Mouse (Mus musculus): ENCODE results near the gene Adamts20. TPM values are rescaled to one million over a fixed set of nuclear protein-coding genes. Genes with fewer than 3 reads are reported as not detected.
"Not testable (repeated sequence)": the region's sequence is repeated elsewhere in the genome, so short reads cannot be mapped to it uniquely, and the experiment has no call there.

Gene Adamts20
- polyA plus RNA-seq, 1 experiment from 2014 or later: 1.3 TPM

GRCm38 (mm10) chr15:94417216-94418155, 47.7 kb downstream of the Adamts20 start:
- Histone ChIP-seq H3K4me1 (replicated peaks) (no peaks in the 10 kb centered on the region), H3K4me3 (no peak overlapping the region), H3K9me3 (replicated peaks) (no peaks in the 10 kb centered on the region), H3K27me3 (replicated peaks) (no peaks in the 10 kb centered on the region), H3K9ac (no peak overlapping the region), H3K27ac (ENCODE audit: poor library complexity, severe bottlenecking) (no peak overlapping the region), H3K4me2 (no peak overlapping the region), H3K36me3 (no peaks in the 10 kb centered on the region)
- ATAC-seq (ENCODE audit: insufficient number of reproducible peaks, low FRiP score): no peak
- 73% methylated on average over 18 of the region's 18 CpGs for WGBS

GRCm38 (mm10) chr15:94409832-94410231, 55.4 kb downstream of the Adamts20 start:
- Histone ChIP-seq H3K9me3 (replicated peaks) (no peaks in the 10 kb centered on the region), H3K4me1 (replicated peaks) (no peaks in the 10 kb centered on the region), H3K9ac (no peak overlapping the region), H3K36me3 (no peaks in the 10 kb centered on the region), H3K4me2 (no peak overlapping the region), H3K27ac (ENCODE audit: poor library complexity, severe bottlenecking) (no peak overlapping the region), H3K27me3 (replicated peaks) (peaks cover 22% of the 10 kb centered on the region), H3K4me3 (no peak overlapping the region)
- WGBS: 85% methylated on average over 7 of the region's 7 CpGs
- no peak for ATAC-seq (ENCODE audit: insufficient number of reproducible peaks, low FRiP score)

GRCm38 (mm10) chr15:94406364-94406763, 58.9 kb downstream of the Adamts20 start:
- Histone ChIP-seq H3K4me3 (no peak overlapping the region), H3K4me2 (no peak overlapping the region), H3K36me3 (no peaks in the 10 kb centered on the region), H3K4me1 (replicated peaks) (peaks cover 11% of the 10 kb centered on the region), H3K27me3 (replicated peaks) (peaks cover 42% of the 10 kb centered on the region), H3K9me3 (replicated peaks) (no peaks in the 10 kb centered on the region), H3K9ac (no peak overlapping the region), H3K27ac (ENCODE audit: poor library complexity, severe bottlenecking) (no peak overlapping the region)
- 30% methylated on average over 2 of the region's 2 CpGs for WGBS
- no peak for ATAC-seq (ENCODE audit: insufficient number of reproducible peaks, low FRiP score)

DNA sequence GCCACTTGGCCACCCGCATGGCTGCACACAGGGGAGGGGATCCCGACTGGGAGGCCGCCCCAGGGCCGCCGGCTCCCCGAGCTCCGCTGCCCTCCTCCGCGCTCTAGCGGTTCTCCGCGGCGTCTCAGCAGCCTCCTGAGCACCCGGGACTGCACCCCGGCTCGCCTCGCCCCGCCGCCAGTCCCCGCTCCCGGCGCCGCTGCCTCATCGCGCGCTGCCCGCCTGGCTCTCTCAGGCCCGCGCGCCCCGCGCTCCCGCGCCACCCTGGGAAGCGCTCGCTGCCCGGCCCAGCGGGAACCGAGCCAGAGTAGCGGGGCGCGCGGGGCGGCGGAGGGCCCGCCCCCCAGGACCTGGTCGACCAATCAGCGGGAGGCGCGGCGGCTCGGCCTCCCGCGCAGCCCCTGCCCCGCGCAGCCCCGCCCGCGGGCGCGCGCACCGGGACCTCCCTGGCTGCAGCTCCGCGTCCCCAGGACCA, 61.1 kb downstream of the Adamts20 start:
- 1% methylated on average over 64 of the region's 65 CpGs for WGBS

GRCm38 (mm10) chr15:94403461-94404070, 61.7 kb downstream of the Adamts20 start:
- Histone ChIP-seq H3K4me1 (replicated peaks) (peaks cover 11% of the 10 kb centered on the region), H3K27me3 (replicated peaks) (peaks cover 35% of the 10 kb centered on the region), H3K9me3 (replicated peaks) (no peaks in the 10 kb centered on the region), H3K27ac (ENCODE audit: poor library complexity, severe bottlenecking) (no peak overlapping the region), H3K4me3 (peak overlapping the region; percentile 81), H3K9ac (peak overlapping the region; percentile 79), H3K4me2 (peak overlapping the region; percentile 99), H3K36me3 (no peaks in the 10 kb centered on the region)
- ATAC-seq (ENCODE audit: insufficient number of reproducible peaks, low FRiP score): peak; percentile 58
- WGBS: 3% methylated on average over 34 of the region's 34 CpGs

More for the DNA sequence above, 61.1 kb downstream of the Adamts20 start:
- H3K4me1 ChIP-seq (replicated peaks): peaks cover 11% of the 10 kb centered on the region
- no peaks in the 10 kb centered on the region for H3K9me3 ChIP-seq (replicated peaks)
- peak overlapping the region; percentile 99 for H3K4me2 ChIP-seq
- no peak overlapping the region for H3K27ac ChIP-seq (ENCODE audit: poor library complexity, severe bottlenecking)
- H3K9ac ChIP-seq: peak overlapping the region; percentile 79
- H3K36me3 ChIP-seq: no peaks in the 10 kb centered on the region
- ATAC-seq (ENCODE audit: insufficient number of reproducible peaks, low FRiP score): peak; percentile 93
- H3K27me3 ChIP-seq (replicated peaks): peaks cover 37% of the 10 kb centered on the region
- peak overlapping the region; percentile 81 for H3K4me3 ChIP-seq

DNA sequence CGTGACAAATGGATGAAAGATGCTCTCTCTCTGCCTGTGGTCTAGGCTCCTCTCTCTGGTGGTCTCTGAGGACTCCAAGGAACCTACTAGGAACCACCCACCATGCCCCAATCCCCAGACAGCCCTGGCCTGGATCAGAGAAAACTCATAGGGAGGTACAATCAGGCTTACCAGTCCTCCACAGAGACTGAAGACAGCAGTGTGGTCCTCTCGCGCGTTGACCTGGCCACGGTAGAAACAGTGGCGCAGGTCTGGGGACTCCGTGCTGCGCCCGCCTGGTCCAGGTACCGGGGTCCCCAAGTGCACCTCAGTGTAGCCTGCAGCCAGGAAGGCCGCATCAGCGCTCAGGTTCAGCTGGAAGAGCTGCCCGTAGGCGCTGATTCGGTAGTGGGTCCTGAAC, 62.2 kb downstream of the Adamts20 start:
- Histone ChIP-seq H3K9ac (peak overlapping the region; percentile 79; the same call in 1 of the 2 replicates), H3K4me2 (peak overlapping the region; percentile 99), H3K27me3 (replicated peaks) (peaks cover 34% of the 10 kb centered on the region), H3K4me1 (replicated peaks) (peaks cover 11% of the 10 kb centered on the region), H3K27ac (ENCODE audit: poor library complexity, severe bottlenecking) (no peak overlapping the region), H3K4me3 (peak overlapping the region; percentile 81), H3K36me3 (no peaks in the 10 kb centered on the region), H3K9me3 (replicated peaks) (no peaks in the 10 kb centered on the region)
- ATAC-seq (ENCODE audit: insufficient number of reproducible peaks, low FRiP score): no peak
- 8% methylated on average over 15 of the region's 15 CpGs for WGBS

- no peak overlapping the region for H3K4me3 ChIP-seq
- no peaks in the 10 kb centered on the region for H3K9me3 ChIP-seq (replicated peaks)
- H3K4me1 ChIP-seq (replicated peaks): no peaks in the 10 kb centered on the region
- no peaks in the 10 kb centered on the region for H3K27me3 ChIP-seq (replicated peaks)
- H3K27ac ChIP-seq (ENCODE audit: poor library complexity, severe bottlenecking): no peak overlapping the region
- ATAC-seq (ENCODE audit: insufficient number of reproducible peaks, low FRiP score): no peak
- no peaks in the 10 kb centered on the region for H3K36me3 ChIP-seq
- no peak overlapping the region for H3K9ac ChIP-seq
- 78% methylated on average over 7 of the region's 7 CpGs for WGBS
- no peak overlapping the region for H3K4me2 ChIP-seq
Measured at GRCm38 (mm10) chr15:94392737-94393136, 72.5 kb downstream of the Adamts20 start.

GRCm38 (mm10) chr15:94390127-94390526, 75.1 kb downstream of the Adamts20 start:
- not testable (repeated sequence) for H3K27ac ChIP-seq (ENCODE audit: poor library complexity, severe bottlenecking); ATAC-seq (ENCODE audit: insufficient number of reproducible peaks, low FRiP score); H3K9ac ChIP-seq; H3K4me3 ChIP-seq; H3K4me2 ChIP-seq; H3K4me1 ChIP-seq (replicated peaks); H3K27me3 ChIP-seq (replicated peaks); H3K36me3 ChIP-seq; H3K9me3 ChIP-seq (replicated peaks)
- 65% methylated on average over 2 of the region's 2 CpGs for WGBS

GRCm38 (mm10) chr15:94379425-94379824, 85.8 kb downstream of the Adamts20 start:
- WGBS: 90% methylated on average over 7 of the region's 9 CpGs
- Histone ChIP-seq H3K9me3 (replicated peaks) (no peaks in the 10 kb centered on the region), H3K4me2 (no peak overlapping the region), H3K27me3 (replicated peaks) (no peaks in the 10 kb centered on the region), H3K4me1 (replicated peaks) (no peaks in the 10 kb centered on the region), H3K4me3 (no peak overlapping the region), H3K36me3 (no peaks in the 10 kb centered on the region), H3K27ac (ENCODE audit: poor library complexity, severe bottlenecking) (no peak overlapping the region), H3K9ac (no peak overlapping the region)
- no peak for ATAC-seq (ENCODE audit: insufficient number of reproducible peaks, low FRiP score)

- Histone ChIP-seq H3K36me3 (no peaks in the 10 kb centered on the region), H3K9ac (no peak overlapping the region), H3K4me1 (replicated peaks) (no peaks in the 10 kb centered on the region), H3K9me3 (replicated peaks) (no peaks in the 10 kb centered on the region), H3K4me2 (no peak overlapping the region), H3K27ac (ENCODE audit: poor library complexity, severe bottlenecking) (no peak overlapping the region), H3K4me3 (no peak overlapping the region), H3K27me3 (replicated peaks) (no peaks in the 10 kb centered on the region)
- ATAC-seq (ENCODE audit: insufficient number of reproducible peaks, low FRiP score): no peak
- whole genome bisulfite sequencing: 70% methylated on average over 7 of the region's 7 CpGs
Measured at GRCm38 (mm10) chr15:94372548-94372947, 92.7 kb downstream of the Adamts20 start.

DNA sequence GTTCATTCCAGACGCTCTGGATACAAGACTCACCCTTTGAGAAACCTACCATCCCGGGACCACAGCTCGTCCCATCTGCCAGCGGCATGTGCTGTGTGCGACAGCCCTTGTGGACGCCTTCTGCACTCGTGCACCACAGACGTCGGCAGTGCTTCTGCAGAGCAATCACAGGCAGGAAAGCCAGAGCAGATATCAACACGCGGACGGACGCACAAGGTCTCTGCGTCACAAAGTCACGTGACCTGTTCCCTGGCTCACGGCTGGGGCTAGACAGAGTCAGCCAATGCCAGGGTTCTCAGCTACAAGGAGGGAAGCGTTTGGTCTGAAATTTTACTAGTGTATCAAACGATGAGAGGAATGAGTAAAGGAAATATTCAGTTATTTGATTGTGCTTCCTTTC, 116.2 kb downstream of the Adamts20 start:
- Histone ChIP-seq H3K27me3 (replicated peaks) (no peaks in the 10 kb centered on the region), H3K36me3 (no peaks in the 10 kb centered on the region), H3K4me1 (replicated peaks) (no peaks in the 10 kb centered on the region), H3K9ac (no peak overlapping the region), H3K9me3 (replicated peaks) (peaks cover 8% of the 10 kb centered on the region; the same call in 1 of the 2 replicates), H3K4me3 (no peak overlapping the region), H3K27ac (ENCODE audit: poor library complexity, severe bottlenecking) (no peak overlapping the region), H3K4me2 (no peak overlapping the region)
- 74% methylated on average over 18 of the region's 18 CpGs for WGBS
- ATAC-seq (ENCODE audit: insufficient number of reproducible peaks, low FRiP score): no peak
